ENCODE assay signal across 22 mouse cellular contexts in the genomic region with DNA sequence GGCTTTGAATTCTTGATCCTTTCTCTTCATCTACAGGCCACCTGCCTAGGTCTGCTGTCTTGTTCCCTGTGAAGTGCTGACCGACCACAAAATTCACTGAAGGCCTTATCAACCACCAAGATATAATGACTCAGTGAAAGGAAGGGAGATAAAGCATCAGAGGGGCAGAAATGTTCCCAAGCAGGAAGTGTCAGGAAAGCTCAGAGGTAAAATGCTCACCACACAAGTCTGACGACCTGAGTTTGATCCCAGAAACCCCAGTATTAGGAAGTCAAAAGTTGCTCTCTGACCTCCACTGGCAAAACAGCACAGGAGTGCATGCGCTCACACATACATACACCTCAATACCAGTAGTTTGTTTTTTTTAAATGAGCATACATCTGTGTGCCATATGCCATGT. TPM values are rescaled to one million over a fixed set of nuclear protein-coding genes. Genes with fewer than 3 reads are reported as not detected.
DNase-seq lines count a peak whose midpoint lies in the region; ATAC-seq and TF ChIP-seq lines count a peak whose summit lies in the region.
"Had no signal": no experiment of that assay in that cellular context is flagged by ENCODE, and none has a peak within 500 bp of the region (broad histone marks: within the 10 kb centered on the region; RNA-seq: fewer than 3 reads in every experiment).

No protein-coding gene starts in this region.

- no peak for DNase-seq in heart, adult 2 months
- no peak for DNase-seq in heart, postnatal 36 days
- DNase-seq in neural tube, embryonic 10.5 days (ENCODE audit: extremely low spot score, low spot score), result no peak
- no peak for DNase-seq in lung, adult 2 months
- no peak for DNase-seq in left cerebral cortex, postnatal 36 days (ENCODE audit: low spot score in 2 of 2)
- DNase-seq: cerebellum, postnatal 36 days; gastrocnemius, postnatal 25 days; kidney, adult 9 months; left cerebral cortex, postnatal 4 days; lung, embryonic 14.5 days; right cerebral cortex, postnatal 25 days; thymus, postnatal 36 days had no signal

- TF ChIP-seq EP300 in heart, adult 2 months (IDR thresholded peaks at IDR 0.05; ENCODE audit: insufficient read depth, low read depth, low read length), result no peak

- peak overlapping the region; percentile 81 for H3K27ac ChIP-seq in heart, adult 2 months
- H3K27ac ChIP-seq in neural tube, embryonic 15.5 days (replicated peaks), result no peak overlapping the region
- H3K27ac ChIP-seq in liver, embryonic 12.5 days, result 0 out of 2 replicates have a peak overlapping the region, but pooled peaks have one; percentile 40
- H3K27ac ChIP-seq: embryonic facial prominence, embryonic 12.5 days; layer of hippocampus, adult 2 months; macrophage; midbrain, embryonic 12.5 days had no signal

- H3K36me3 ChIP-seq in heart, adult 2 months (ENCODE audit: control insufficient read depth, insufficient read depth, low read length), result peaks cover 17% of the 10 kb centered on the region
- H3K36me3 ChIP-seq in neural tube, embryonic 15.5 days, result no peaks in the 10 kb centered on the region
- H3K36me3 ChIP-seq in liver, embryonic 12.5 days, result peaks cover 61% of the 10 kb centered on the region
- H3K36me3 ChIP-seq: embryonic facial prominence, embryonic 12.5 days had no signal

- WGBS in heart, adult 2 months, result 49% methylated on average over 3 of the region's 3 CpGs
- WGBS in neural tube, embryonic 15.5 days, result 80% methylated on average over 3 of the region's 3 CpGs
- 36% methylated on average over 3 of the region's 3 CpGs for WGBS in liver, embryonic 12.5 days (ENCODE audit: insufficient replicate concordance)
- WGBS in lung, adult 2 months, result 52% methylated on average over 3 of the region's 3 CpGs

- no peak for TF ChIP-seq CTCF in heart, adult 2 months (IDR thresholded peaks at IDR 0.05)
- TF ChIP-seq CTCF in lung, adult 2 months (IDR thresholded peaks at IDR 0.05; ENCODE audit: insufficient read depth, low read length), result no peak

- no peak overlapping the region for H3K9ac ChIP-seq in heart, adult 2 months (ENCODE audit: low read depth, low read length)
- no peak overlapping the region for H3K9ac ChIP-seq in neural tube, embryonic 15.5 days (replicated peaks)
- peak overlapping the region; percentile 46 for H3K9ac ChIP-seq in liver, embryonic 12.5 days
- H3K9ac ChIP-seq: embryonic facial prominence, embryonic 12.5 days; lung, embryonic 14.5 days; midbrain, embryonic 12.5 days had no signal

- intact Hi-C loops in heart, adult 2 months (cut with DNase I), result loop anchor here (5.0 kb wide), 1 partner anchor 82 kb away; no protein-coding TSS in a partner anchor
- intact Hi-C loops in heart, postnatal 36 days (cut with DNase I), result loop anchor here (2.0 kb wide), 1 partner anchor 20 kb away; no protein-coding TSS in a partner anchor
- intact Hi-C loops in left cerebral cortex, postnatal 36 days (cut with DNase I), result no loop called here

- H3K9me3 ChIP-seq in neural tube, embryonic 15.5 days (replicated peaks), result no peaks in the 10 kb centered on the region
- H3K9me3 ChIP-seq in liver, embryonic 12.5 days (replicated peaks), result no peaks in the 10 kb centered on the region
- H3K9me3 ChIP-seq: embryonic facial prominence, embryonic 12.5 days; midbrain, embryonic 12.5 days had no signal

- no peak overlapping the region for H3K4me3 ChIP-seq in heart, adult 2 months
- no peak overlapping the region for H3K4me3 ChIP-seq in neural tube, embryonic 15.5 days (replicated peaks)
- no peak overlapping the region for H3K4me3 ChIP-seq in liver, embryonic 12.5 days
- H3K4me3 ChIP-seq in lung, adult 2 months (replicated peaks; ENCODE audit: extremely low read depth, low read depth, low read length), result no peak overlapping the region
- H3K4me3 ChIP-seq: embryonic facial prominence, embryonic 12.5 days; layer of hippocampus, adult 2 months; midbrain, embryonic 12.5 days had no signal

- no peak for ATAC-seq in neural tube, embryonic 15.5 days (ENCODE audit: low FRiP score)
- ATAC-seq in liver, embryonic 12.5 days, result no peak

- no peaks in the 10 kb centered on the region for H3K27me3 ChIP-seq in heart, adult 2 months (ENCODE audit: control insufficient read depth, insufficient read depth, low read length)
- no peaks in the 10 kb centered on the region for H3K27me3 ChIP-seq in neural tube, embryonic 15.5 days (replicated peaks)
- no peaks in the 10 kb centered on the region for H3K27me3 ChIP-seq in liver, embryonic 12.5 days (replicated peaks)
- H3K27me3 ChIP-seq: embryonic facial prominence, embryonic 12.5 days; midbrain, embryonic 12.5 days had no signal

- 0 out of 2 replicates have a peak overlapping the region, but pooled peaks have one; percentile 11 for H3K4me2 ChIP-seq in neural tube, embryonic 15.5 days
- H3K4me2 ChIP-seq in liver, embryonic 12.5 days, result peak overlapping the region; percentile 75
- H3K4me2 ChIP-seq: embryonic facial prominence, embryonic 12.5 days; heart, embryonic 11.5 days; lung, embryonic 14.5 days; midbrain, embryonic 12.5 days had no signal

- H3K79me2 ChIP-seq in heart, adult 2 months (replicated peaks; ENCODE audit: control insufficient read depth, insufficient read depth, low read length), result peaks cover 9% of the 10 kb centered on the region

- H3K4me1 ChIP-seq in heart, adult 2 months (ENCODE audit: control insufficient read depth, insufficient read depth, low read length), result peaks cover 27% of the 10 kb centered on the region
- H3K4me1 ChIP-seq in neural tube, embryonic 15.5 days, result peaks cover 75% of the 10 kb centered on the region
- peaks cover 84% of the 10 kb centered on the region for H3K4me1 ChIP-seq in liver, embryonic 12.5 days
- H3K4me1 ChIP-seq in lung, adult 2 months (ENCODE audit: control insufficient read depth, insufficient read depth, low read length), result peaks cover 41% of the 10 kb centered on the region

- no peak for TF ChIP-seq POLR2A in heart, adult 2 months (IDR thresholded peaks at IDR 0.05; ENCODE audit: insufficient read depth, low read depth, low read length)
- no peak for TF ChIP-seq POLR2A in lung, adult 2 months (IDR thresholded peaks at IDR 0.05; ENCODE audit: borderline replicate concordance, extremely low read depth, low read depth, low read length)

RNA-seq across cellular contexts. Expression of a gene that starts 3.6 kb away (rescaled TPM):
- total RNA-seq in heart, adult 2 months (2021), result 10 to 100 TPM; 70.9 to 71.3 TPM
- polyA plus RNA-seq in heart, adult 2 months (2012; rRNA removed), result 53.3 and 71.9 TPM in 2 replicates
- 10 to 100 TPM; 65.4 to 74.1 TPM for total RNA-seq in heart, postnatal 36 days (2021)
- 44.1 and 57.0 TPM in 2 replicates for polyA plus RNA-seq in neural tube, embryonic 15.5 days (2015; fragmentation: Nextera tagmentation; extraction: Ambion mirVana)
- polyA plus RNA-seq in liver, embryonic 12.5 days (2016; fragmentation: Nextera tagmentation; extraction: Ambion mirVana), result 55.2 and 57.6 TPM in 2 replicates
- 101 and 132 TPM in 2 replicates for polyA plus RNA-seq in lung, adult 2 months (2012; rRNA removed)
- total RNA-seq in left cerebral cortex, postnatal 36 days (2021), result 10 to 100 TPM; 43.1 to 49.0 TPM

RNA-seq across cellular contexts. Expression of a gene that starts 26.8 kb away (rescaled TPM):
- 10 to 100 TPM; 29.9 to 32.0 TPM for total RNA-seq in heart, adult 2 months (2021)
- polyA plus RNA-seq in heart, adult 2 months (2012; rRNA removed), result 38.9 and 55.5 TPM in 2 replicates
- 10 to 100 TPM; 29.5 to 31.6 TPM for total RNA-seq in heart, postnatal 36 days (2021)
- polyA plus RNA-seq in neural tube, embryonic 15.5 days (2015; fragmentation: Nextera tagmentation; extraction: Ambion mirVana), result 12.1 and 14.5 TPM in 2 replicates
- 9.1 and 10.2 TPM in 2 replicates for polyA plus RNA-seq in liver, embryonic 12.5 days (2016; fragmentation: Nextera tagmentation; extraction: Ambion mirVana)
- polyA plus RNA-seq in lung, adult 2 months (2012; rRNA removed), result 11.3 and 21.1 TPM in 2 replicates
- total RNA-seq in left cerebral cortex, postnatal 36 days (2021), result 10 to 100 TPM; 17.8 to 21.8 TPM

RNA-seq across cellular contexts. Expression of a gene that starts 31.1 kb away (rescaled TPM):
- under 1 TPM in 1 of 2 experiments, not detected in 1; 0.10 TPM for total RNA-seq in heart, adult 2 months (2021)
- polyA plus RNA-seq in heart, adult 2 months (2012; rRNA removed), result 0.04 and 0.38 TPM in 2 replicates
- under 1 TPM in 1 of 2 experiments, not detected in 1; 0.11 TPM for total RNA-seq in heart, postnatal 36 days (2021)
- 0.14 and 0.23 TPM in 2 replicates for polyA plus RNA-seq in neural tube, embryonic 15.5 days (2015; fragmentation: Nextera tagmentation; extraction: Ambion mirVana)
- 0.31 and 0.37 TPM in 2 replicates for polyA plus RNA-seq in liver, embryonic 12.5 days (2016; fragmentation: Nextera tagmentation; extraction: Ambion mirVana)
- 0.15 and 0.24 TPM in 2 replicates for polyA plus RNA-seq in lung, adult 2 months (2012; rRNA removed)
- under 1 TPM; 0.32 to 0.35 TPM for total RNA-seq in left cerebral cortex, postnatal 36 days (2021)
- total RNA-seq: adrenal gland, adult 18-20 months; gastrocnemius, postnatal 25 days; hematopoietic stem cell, adult 5-6 weeks had no signal
- polyA plus RNA-seq: C2C12; heart, embryonic 11.5 days; macrophage; midbrain, embryonic 12.5 days had no signal
